Mouse (Mus musculus): ENCODE measurements at regions not wholly inside any gene's neighbourhood (a gene's known extent, or its start where the extent isn't known, plus 50 kb on each side); places are given as distances from the start of the nearest gene placed in this dataset.
"Not testable (repeated sequence)": the region's sequence is repeated elsewhere in the genome, so short reads cannot be mapped to it uniquely, and the experiment has no call there.

DNA sequence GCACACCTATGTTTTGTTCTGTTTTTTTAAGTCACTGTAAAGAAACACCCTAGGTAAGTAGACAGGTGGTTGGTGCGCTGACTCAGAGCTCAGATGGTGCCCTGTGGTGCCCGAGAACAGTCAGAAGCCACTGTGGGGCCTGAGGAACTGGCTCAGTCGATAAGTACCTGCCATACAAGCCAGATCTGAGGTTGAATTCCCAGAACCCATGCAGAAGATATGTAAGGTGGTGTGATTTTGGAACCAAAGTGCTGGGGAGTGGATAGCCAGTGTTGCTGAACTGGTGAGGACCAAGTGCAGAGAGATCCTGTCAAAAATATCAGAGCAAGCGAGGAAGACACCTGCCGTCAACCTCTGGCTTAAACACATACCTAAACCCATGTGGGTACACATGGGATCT is 65.4 kb downstream of the Chst1 start:
- WGBS = 83% methylated on average over 5 of the region's 5 CpGs
- H3K9me3 ChIP-seq = no peaks in the 10 kb centered on the region
- H3K4me3 ChIP-seq = no peak overlapping the region
- no peaks in the 10 kb centered on the region for H3K27me3 ChIP-seq (ENCODE audit: insufficient read depth, poor library complexity, severe bottlenecking)
- no peak overlapping the region for H3K27ac ChIP-seq
- DNase-seq (ENCODE audit: low spot score) = no peak
- H3K36me3 ChIP-seq = no peaks in the 10 kb centered on the region
- peaks cover 22% of the 10 kb centered on the region for H3K4me1 ChIP-seq (replicated peaks)

DNA sequence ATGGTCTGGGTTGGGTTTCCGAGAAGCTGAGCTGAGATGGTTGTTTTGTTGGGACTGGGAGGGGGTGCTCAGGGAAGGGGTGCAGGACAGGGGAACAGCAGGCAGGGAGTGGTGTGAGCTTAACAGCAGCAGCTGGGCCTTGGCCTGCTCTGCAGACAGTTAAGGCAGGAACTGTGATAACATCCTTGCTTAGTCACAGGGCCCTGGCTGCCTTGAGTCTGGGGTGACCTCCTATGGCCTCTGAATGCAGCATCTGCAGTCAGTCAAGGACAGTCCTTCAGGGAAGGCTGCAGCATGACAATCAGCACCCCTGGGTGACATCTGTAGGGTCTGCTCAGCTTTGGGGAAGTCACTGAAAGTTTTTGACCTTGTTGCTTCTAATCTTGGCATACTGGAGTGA is 67.7 kb downstream of the Chst1 start:
- Histone ChIP-seq H3K27me3 (ENCODE audit: insufficient read depth, poor library complexity, severe bottlenecking) (peaks cover 5% of the 10 kb centered on the region; the same call in 1 of the 2 replicates), H3K4me1 (replicated peaks) (peaks cover 25% of the 10 kb centered on the region), H3K27ac (no peak overlapping the region), H3K9me3 (no peaks in the 10 kb centered on the region), H3K36me3 (no peaks in the 10 kb centered on the region), H3K4me3 (no peak overlapping the region)
- no peak for DNase-seq (ENCODE audit: low spot score)
- WGBS = 79% methylated on average over 1 of the region's 1 CpGs

DNA sequence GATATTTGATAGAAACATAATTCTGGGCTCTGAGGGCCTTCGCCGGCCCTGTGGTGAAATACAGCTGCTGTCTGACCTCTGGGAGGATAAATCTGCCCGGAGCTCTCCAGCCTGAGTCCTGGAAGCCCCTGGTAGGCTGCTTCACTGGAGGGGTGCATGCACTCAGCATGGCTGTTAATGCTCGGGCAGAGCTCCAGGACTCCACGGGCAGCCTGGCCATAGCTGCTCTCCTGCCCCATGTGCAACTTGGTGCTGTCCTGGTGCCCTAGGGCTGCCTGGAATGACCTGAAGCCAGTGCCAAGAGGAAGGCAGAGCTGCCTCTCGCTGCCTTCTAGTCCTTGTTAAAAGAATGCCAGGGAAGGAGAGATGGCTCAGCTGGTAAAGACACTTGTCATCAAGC is 68.2 kb downstream of the Chst1 start:
- no peaks in the 10 kb centered on the region for H3K36me3 ChIP-seq
- no peak overlapping the region for H3K4me3 ChIP-seq
- no peaks in the 10 kb centered on the region for H3K9me3 ChIP-seq
- peaks cover 25% of the 10 kb centered on the region for H3K4me1 ChIP-seq (replicated peaks)
- DNase-seq (ENCODE audit: low spot score) = no peak
- peaks cover 5% of the 10 kb centered on the region; the same call in 1 of the 2 replicates for H3K27me3 ChIP-seq (ENCODE audit: insufficient read depth, poor library complexity, severe bottlenecking)
- 62% methylated on average over 6 of the region's 6 CpGs for WGBS
- no peak overlapping the region; the same call in 1 of the 2 replicates for H3K27ac ChIP-seq

DNA sequence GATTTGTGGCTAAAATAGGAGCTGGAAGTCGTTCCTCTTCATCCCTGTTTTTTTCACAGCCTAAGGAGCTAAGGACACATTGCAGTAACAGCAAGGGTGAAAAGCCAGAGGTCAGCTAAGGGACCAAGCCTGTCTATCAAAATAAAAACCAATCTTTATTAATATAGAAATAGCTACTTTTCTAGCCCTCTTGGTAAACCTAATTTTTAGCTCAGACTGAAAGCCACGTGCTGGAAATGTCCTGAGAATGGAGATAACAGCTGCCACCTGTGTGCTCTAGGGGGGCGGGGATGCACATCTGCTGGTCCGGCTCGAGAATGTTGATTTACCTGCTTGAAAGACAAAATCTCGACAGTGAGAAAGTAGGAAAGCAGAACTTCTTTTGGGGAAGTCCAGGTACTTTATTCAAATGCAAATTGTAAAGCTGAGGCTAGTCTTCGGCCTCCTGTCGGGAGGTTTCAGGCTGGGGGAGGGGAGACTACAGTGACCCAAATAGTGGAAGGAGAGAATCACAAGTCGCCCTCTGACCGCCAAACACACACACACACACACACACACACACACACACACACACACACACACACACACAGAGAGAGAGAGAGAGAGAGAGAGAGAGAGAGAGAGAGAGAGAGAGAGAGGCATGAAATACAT is 70.0 kb downstream of the Chst1 start:
- WGBS = 28% methylated on average over 10 of the region's 10 CpGs
- H3K4me1 ChIP-seq (replicated peaks) = peaks cover 16% of the 10 kb centered on the region
- H3K4me3 ChIP-seq; H3K9me3 ChIP-seq; H3K36me3 ChIP-seq; H3K27ac ChIP-seq; H3K27me3 ChIP-seq (ENCODE audit: insufficient read depth, poor library complexity, severe bottlenecking); DNase-seq (ENCODE audit: low spot score): not testable (repeated sequence)

DNA sequence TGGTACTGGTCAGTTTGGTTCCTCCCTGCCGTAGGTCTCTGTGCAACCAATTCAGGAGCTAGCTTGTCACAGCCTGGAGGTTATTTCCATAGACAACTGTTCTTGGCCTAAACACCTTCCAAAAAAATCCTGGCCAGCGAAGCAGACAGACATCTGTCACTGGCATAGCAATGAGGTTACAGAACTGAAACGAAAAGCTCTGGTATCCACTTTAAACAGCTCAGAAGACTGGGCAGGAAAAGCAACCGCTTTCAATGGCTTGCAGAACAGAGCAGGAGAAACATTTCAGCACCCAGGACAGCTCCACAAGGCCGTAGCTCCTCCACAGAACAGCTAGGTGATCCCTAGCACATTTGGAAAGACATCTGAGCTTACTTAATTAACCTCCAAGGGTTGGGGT is 72.1 kb downstream of the Chst1 start:
- Histone ChIP-seq H3K4me1 (replicated peaks) (peaks cover 19% of the 10 kb centered on the region), H3K27me3 (ENCODE audit: insufficient read depth, poor library complexity, severe bottlenecking) (peaks cover 7% of the 10 kb centered on the region; the same call in 1 of the 2 replicates), H3K4me3 (no peak overlapping the region), H3K36me3 (no peaks in the 10 kb centered on the region), H3K9me3 (no peaks in the 10 kb centered on the region), H3K27ac (no peak overlapping the region)
- DNase-seq (ENCODE audit: low spot score) = peak; percentile 58
- WGBS = 40% methylated on average over 5 of the region's 5 CpGs

DNA sequence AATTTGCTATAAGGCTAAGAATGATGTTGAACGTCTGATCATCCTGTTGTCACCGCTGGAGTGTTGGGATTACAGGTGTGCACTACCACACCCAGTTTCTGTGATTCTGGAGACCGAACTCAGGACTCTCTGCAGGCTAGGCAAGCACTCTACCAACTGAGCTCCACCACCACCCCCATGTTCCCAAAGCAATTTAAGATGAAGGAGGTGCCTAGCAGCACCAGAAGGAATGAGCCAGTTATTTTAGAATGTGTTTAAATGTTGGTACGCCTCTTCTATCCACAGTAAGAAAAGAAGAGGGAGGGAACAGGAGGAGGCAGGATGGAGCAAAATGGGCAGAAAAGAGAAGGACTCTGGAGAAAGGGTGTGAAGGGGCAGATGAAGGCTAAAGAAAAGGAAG is 72.6 kb downstream of the Chst1 start:
- 80% methylated on average over 4 of the region's 4 CpGs for WGBS
- peaks cover 7% of the 10 kb centered on the region; the same call in 1 of the 2 replicates for H3K27me3 ChIP-seq (ENCODE audit: insufficient read depth, poor library complexity, severe bottlenecking)
- peaks cover 19% of the 10 kb centered on the region for H3K4me1 ChIP-seq (replicated peaks)
- no peak for DNase-seq (ENCODE audit: low spot score)
- no peak overlapping the region for H3K4me3 ChIP-seq
- no peaks in the 10 kb centered on the region for H3K9me3 ChIP-seq
- no peak overlapping the region for H3K27ac ChIP-seq
- H3K36me3 ChIP-seq = no peaks in the 10 kb centered on the region

DNA sequence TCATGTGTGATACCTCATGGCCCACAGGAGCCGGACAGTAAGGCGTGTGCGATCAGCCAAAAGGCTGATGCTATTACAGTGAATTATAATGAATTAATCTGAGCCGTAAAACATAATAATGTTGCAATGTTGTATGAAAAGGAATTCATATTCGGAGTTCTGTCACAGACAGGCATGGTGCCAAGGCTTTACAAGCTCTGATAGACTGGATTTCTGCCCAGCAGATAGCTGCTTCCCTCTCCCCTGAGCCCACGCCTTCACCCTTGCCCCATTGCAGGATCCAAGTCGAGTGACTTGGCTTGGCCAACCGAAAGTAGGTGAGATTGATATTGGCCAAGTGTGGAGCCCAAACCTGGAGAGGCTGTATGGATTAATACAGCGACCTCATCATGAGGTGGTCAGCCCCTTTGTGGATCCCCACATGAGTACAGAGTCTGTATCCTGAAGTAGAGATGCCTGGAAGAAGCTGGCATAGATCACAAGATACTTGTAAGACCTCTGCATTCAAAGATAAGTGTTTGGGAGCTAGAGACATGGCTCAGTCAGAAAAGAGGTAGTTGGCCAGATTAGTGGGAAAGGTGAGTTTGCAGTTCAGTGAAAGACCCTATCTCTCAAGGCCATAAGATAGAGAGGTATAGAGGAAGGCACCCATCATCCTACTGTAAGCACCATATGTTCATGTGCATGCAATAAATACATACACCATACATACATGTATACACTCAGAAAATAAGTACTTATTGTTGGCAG is 73.7 kb downstream of the Chst1 start:
- peaks cover 7% of the 10 kb centered on the region; the same call in 1 of the 2 replicates for H3K27me3 ChIP-seq (ENCODE audit: insufficient read depth, poor library complexity, severe bottlenecking)
- no peak overlapping the region for H3K27ac ChIP-seq
- H3K4me3 ChIP-seq = no peak overlapping the region
- H3K36me3 ChIP-seq = no peaks in the 10 kb centered on the region
- peaks cover 14% of the 10 kb centered on the region; the same call in 1 of the 2 replicates for H3K4me1 ChIP-seq (replicated peaks)
- WGBS = 91% methylated on average over 9 of the region's 9 CpGs
- no peak for DNase-seq (ENCODE audit: low spot score)
- H3K9me3 ChIP-seq = no peaks in the 10 kb centered on the region

DNA sequence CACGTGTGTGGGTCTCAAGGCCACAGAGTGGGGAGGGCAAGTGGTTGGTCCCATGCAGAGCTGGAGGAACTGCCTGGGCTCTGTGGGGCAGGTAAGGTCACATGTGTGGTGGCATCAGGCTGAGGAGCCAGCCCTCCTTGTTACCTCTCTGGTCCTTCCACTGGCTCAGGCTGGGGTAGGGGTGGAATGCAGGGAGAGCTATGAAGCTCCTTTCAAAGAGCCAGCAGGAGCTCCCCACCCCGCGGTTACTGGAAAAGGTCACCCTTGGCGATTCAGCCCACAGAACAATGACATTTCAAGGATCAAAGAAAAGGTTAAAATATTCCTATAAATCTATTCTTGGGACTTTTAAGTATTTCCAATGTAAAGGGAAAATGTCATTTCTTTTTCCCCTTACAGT is 74.4 kb downstream of the Chst1 start:
- Histone ChIP-seq H3K27me3 (ENCODE audit: insufficient read depth, poor library complexity, severe bottlenecking) (peaks cover 7% of the 10 kb centered on the region; the same call in 1 of the 2 replicates), H3K4me3 (no peak overlapping the region), H3K4me1 (replicated peaks) (peaks cover 14% of the 10 kb centered on the region; the same call in 1 of the 2 replicates), H3K27ac (no peak overlapping the region), H3K9me3 (no peaks in the 10 kb centered on the region), H3K36me3 (no peaks in the 10 kb centered on the region)
- WGBS = 12% methylated on average over 4 of the region's 4 CpGs
- no peak for DNase-seq (ENCODE audit: low spot score)

DNA sequence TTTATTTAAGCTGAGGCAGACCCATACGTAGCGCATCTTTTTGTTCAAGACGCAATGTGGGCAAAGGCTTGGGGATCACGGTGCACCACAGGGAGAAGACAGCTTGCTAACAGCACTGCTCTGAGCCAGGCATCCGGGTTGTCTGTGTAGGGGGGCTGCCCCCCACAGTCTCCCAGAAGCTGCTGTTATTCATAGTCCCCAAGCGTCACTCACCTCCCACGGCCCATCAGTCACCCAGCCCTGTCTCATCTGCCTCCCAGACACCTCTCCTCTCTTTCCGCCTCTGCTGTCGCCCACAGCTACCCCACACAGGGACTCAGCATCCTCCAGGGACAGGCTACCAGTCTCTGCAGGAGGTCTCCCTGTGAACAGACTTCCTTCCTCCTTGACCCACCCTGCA is 75.7 kb downstream of the Chst1 start:
- Histone ChIP-seq H3K27me3 (ENCODE audit: insufficient read depth, poor library complexity, severe bottlenecking) (peaks cover 7% of the 10 kb centered on the region; the same call in 1 of the 2 replicates), H3K4me3 (no peak overlapping the region), H3K27ac (no peak overlapping the region), H3K9me3 (no peaks in the 10 kb centered on the region), H3K4me1 (replicated peaks) (peaks cover 8% of the 10 kb centered on the region; the same call in 1 of the 2 replicates), H3K36me3 (no peaks in the 10 kb centered on the region)
- 57% methylated on average over 9 of the region's 9 CpGs for WGBS
- no peak for DNase-seq (ENCODE audit: low spot score)

DNA sequence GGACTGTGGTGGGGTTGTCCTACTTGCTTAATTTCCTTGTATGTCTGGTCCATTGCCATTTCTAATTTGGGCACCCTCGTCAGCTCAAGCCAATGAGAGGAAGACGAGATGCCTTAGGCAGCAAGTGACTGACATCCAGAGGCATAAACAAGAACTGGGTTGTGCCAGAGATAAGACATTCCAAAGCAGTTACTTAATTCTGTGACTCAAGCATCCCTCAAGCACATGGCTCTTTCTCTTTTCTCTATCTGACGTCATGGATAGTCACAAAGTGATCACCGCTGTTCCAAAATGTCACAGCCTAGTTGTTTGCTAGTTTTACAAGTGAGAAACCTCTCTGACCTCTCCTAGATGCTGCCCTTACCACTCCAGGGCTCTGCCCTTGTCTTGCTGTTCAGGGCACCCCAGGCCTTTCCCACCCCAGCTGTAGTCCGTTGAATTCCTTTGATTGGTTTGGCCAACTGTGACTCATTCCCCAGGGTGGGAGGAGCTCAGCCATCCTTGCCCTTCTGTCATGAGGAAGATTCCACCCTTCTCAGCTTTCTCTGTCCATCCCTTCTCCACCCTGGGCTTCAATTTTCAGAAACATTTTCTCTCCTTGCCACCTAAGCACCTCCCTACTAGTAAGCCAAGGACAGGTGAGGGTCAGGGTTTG is 78.9 kb downstream of the Chst1 start:
- DNase-seq (ENCODE audit: low spot score) = no peak
- Histone ChIP-seq H3K4me1 (replicated peaks) (peaks cover 8% of the 10 kb centered on the region; the same call in 1 of the 2 replicates), H3K36me3 (no peaks in the 10 kb centered on the region), H3K4me3 (no peak overlapping the region), H3K9me3 (no peaks in the 10 kb centered on the region), H3K27me3 (ENCODE audit: insufficient read depth, poor library complexity, severe bottlenecking) (peaks cover 2% of the 10 kb centered on the region; the same call in 1 of the 2 replicates), H3K27ac (no peak overlapping the region)
- 74% methylated on average over 5 of the region's 5 CpGs for WGBS

DNA sequence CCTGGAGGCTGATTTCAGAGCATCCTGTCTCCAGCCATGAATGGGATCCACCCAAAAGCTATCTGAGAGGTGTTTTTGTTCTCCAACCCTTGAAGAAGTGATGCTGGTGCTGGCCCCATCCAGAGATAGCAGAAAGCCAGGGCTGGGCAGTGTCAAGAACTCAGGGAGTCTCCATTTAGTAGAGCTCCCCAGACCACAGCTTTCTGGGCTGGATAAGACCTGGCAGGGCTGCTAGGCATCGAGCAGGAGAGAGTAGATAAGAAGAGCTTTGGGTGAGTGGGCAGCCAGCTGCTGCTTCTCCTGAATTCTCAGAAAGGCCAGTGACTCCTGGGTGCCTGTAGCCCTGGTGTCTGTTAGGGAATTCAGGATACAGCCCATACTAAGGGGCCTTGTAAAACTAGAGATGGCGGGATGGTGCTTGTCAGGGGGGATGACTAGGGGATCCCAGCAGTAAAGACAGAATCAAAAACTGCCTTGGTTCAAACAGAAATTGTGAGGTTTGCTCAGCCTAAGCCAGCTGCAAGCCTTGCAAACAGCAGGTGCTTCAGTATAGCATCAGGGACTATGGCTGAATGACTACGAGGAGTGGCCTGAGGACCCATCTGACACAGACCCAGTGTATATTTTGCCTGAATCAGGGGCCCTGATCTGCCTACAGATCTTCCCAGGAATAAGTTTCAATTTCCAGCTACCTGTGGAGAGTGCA is 79.6 kb downstream of the Chst1 start:
- H3K36me3 ChIP-seq = no peaks in the 10 kb centered on the region
- peaks cover 3% of the 10 kb centered on the region; the same call in 1 of the 2 replicates for H3K4me1 ChIP-seq (replicated peaks)
- H3K27ac ChIP-seq = no peak overlapping the region
- no peaks in the 10 kb centered on the region for H3K9me3 ChIP-seq
- WGBS = 84% methylated on average over 3 of the region's 3 CpGs
- H3K27me3 ChIP-seq (ENCODE audit: insufficient read depth, poor library complexity, severe bottlenecking) = peaks cover 2% of the 10 kb centered on the region; the same call in 1 of the 2 replicates
- no peak overlapping the region for H3K4me3 ChIP-seq
- DNase-seq (ENCODE audit: low spot score) = no peak

DNA sequence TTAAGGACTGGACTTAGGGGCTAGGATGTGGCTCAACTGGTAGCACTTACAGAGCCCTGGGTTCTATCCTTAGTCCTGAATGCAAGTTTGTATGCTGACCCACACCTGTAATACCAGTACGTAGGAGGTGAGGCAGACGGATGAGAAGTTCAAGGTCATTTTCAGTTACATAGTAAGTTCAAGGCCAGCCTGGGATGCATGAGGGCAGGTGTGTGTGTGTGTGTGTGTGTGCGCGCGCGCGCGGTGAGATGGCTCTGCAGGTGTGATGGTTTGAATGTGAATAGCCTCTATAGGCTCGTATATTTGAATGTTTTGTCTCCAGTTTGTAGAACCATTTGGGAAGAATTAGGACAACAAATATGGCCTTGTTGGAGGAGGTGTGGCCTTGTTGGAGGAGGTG is 82.7 kb downstream of the Chst1 start:
- WGBS = 97% methylated on average over 9 of the region's 9 CpGs
- no peak overlapping the region for H3K4me3 ChIP-seq

More for the DNA sequence above, 82.7 kb downstream of the Chst1 start:
- H3K9me3 ChIP-seq = no peaks in the 10 kb centered on the region
- no peaks in the 10 kb centered on the region for H3K36me3 ChIP-seq
- no peak overlapping the region for H3K27ac ChIP-seq
- H3K27me3 ChIP-seq (ENCODE audit: insufficient read depth, poor library complexity, severe bottlenecking) = no peaks in the 10 kb centered on the region
- no peak for DNase-seq (ENCODE audit: low spot score)
- 0 out of 2 replicates have a peak, but pooled peaks cover 3% of the 10 kb centered on the region for H3K4me1 ChIP-seq (replicated peaks)
